Mouse (Mus musculus) kidney, adult 2 months (tissue): ENCODE data around the gene Tbc1d15. TPM values are rescaled to one million over a fixed set of nuclear protein-coding genes. Genes with fewer than 3 reads are reported as not detected.

Experiments
- DNase-seq: peaks from one replicate; pipeline ENCODE4 v3.0.0; 2021
- H3K27ac ChIP-seq: fragments of 200-500 bp; 2 replicates; pipeline ENCODE4 v1.5.1; 2012; ENCODE audit warnings: low read depth, low read length, control low read depth, inconsistent platforms; ENCODE audit not compliant: insufficient read depth
- H3K27me3 ChIP-seq: fragments of 200-500 bp; replicated peaks from 2 replicates; pipeline ENCODE4 v1.6.1; 2012; ENCODE audit warnings: mild to moderate bottlenecking, moderate library complexity, low read length, inconsistent platforms; ENCODE audit not compliant: control insufficient read depth, insufficient read depth
- H3K36me3 ChIP-seq: fragments of 200-500 bp; 2 replicates; pipeline ENCODE4 v1.6.1; 2012; ENCODE audit warnings: mild to moderate bottlenecking, moderate library complexity, low read length, inconsistent platforms; ENCODE audit not compliant: control insufficient read depth, insufficient read depth
- H3K4me1 ChIP-seq: fragments of 200-500 bp; 2 replicates; pipeline ENCODE4 v1.6.1; 2011; ENCODE audit warnings: low read length; ENCODE audit not compliant: control insufficient read depth, insufficient read depth
- H3K4me3 ChIP-seq: fragments of 200-500 bp; 2 replicates; pipeline ENCODE4 v1.5.1; 2011; ENCODE audit warnings: mild to moderate bottlenecking, low read depth, low read length, control low read depth; ENCODE audit not compliant: insufficient read depth
- CTCF ChIP-seq: fragments of 200-500 bp; conservative IDR thresholded peaks from 2 replicates; pipeline ENCODE4 v1.5.1; 2011; ENCODE audit warnings: low read depth, mild to moderate bottlenecking, control low read depth, low read length, moderate library complexity, mixed read lengths; ENCODE audit not compliant: insufficient read depth, insufficient read length
- POLR2A ChIP-seq: fragments of 200-500 bp; IDR thresholded peaks from one replicate; pipeline ENCODE4 v1.6.1; 2011; ENCODE audit warnings: low read depth, low read length, control low read depth
- WGBS: fragments of 180-500 bp; shearing (Covaris S2); methylation state at CpG from one replicate; pipeline ENCODE4 v1.1.7; 2018; 5-methylcytosine and 5-hydroxymethylcytosine counted together
- polyA plus RNA-seq: library from polyadenylated mRNA; depleted of rRNA; stranded (reverse); fragments of >200 nt; gene quantifications from 2 replicates; pipeline ENCODE4 v1.2.3, GENCODE M21; 2012

The Tbc1d15 gene
- polyA plus RNA-seq, 1 experiment, result 13.1 TPM

DNA sequence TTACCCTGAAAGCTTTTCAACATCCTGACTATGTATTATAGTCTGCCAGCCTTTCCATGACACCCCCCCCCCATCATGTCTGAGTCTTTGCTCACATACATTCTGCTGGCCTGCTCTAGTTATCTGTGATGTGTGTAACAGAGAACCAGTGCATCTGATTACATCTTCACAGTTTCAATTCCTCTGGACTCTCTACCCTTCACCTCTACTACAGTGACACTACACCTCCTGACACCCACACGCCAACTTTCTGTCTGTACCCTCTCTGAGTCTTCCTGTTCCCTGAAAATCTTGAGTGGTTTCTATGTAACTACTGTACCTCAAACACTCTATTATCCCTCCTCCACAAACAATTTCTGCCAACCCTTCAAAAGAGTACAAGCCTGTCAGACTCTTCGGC lies 5.8 kb downstream of the Tbc1d15 start:
- Histone ChIP-seq H3K27me3 (no peaks in the 10 kb centered on the region), H3K4me1 (peaks cover 7% of the 10 kb centered on the region; the same call in 1 of the 2 replicates), H3K4me3 (no peak overlapping the region), H3K27ac (no peak overlapping the region), H3K36me3 (no peaks in the 10 kb centered on the region)
- WGBS, result 95% methylated on average over 2 of the region's 2 CpGs
- no peak for DNase-seq
- no peak for TF ChIP-seq CTCF
- no peak for TF ChIP-seq POLR2A

DNA sequence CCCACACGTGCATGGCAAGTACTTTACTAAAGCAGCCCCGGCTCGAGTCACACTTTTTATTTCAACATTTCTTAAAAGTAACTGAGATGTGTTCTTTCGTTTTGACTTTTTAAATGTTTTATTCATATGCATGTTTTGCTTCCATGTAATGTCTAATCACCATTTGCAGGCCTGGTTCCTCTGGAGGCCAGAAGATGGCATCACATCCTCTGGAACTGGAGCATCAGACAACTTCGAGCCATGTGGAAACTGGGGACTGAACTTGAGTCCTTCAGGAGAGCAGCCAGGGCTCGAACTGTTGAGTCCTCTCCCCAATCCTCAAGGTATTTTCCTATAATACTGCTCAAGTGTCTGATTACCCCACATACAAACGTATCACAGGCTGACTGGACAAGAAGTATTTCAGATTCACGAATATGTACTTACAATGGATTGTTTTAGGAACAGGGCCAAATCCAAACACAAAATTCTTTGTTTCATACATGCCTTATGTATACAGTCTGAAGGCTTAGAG lies 10.1 kb downstream of the Tbc1d15 start:
- H3K4me1 ChIP-seq, result no peaks in the 10 kb centered on the region
- H3K4me3 ChIP-seq, result no peak overlapping the region
- H3K27ac ChIP-seq, result no peak overlapping the region
- DNase-seq, result peak; percentile 19
- H3K27me3 ChIP-seq, result no peaks in the 10 kb centered on the region
- TF ChIP-seq POLR2A (no peak), CTCF (peak; percentile 63)
- no peaks in the 10 kb centered on the region; the same call in 1 of the 2 replicates for H3K36me3 ChIP-seq
- 61% methylated on average over 8 of the region's 8 CpGs for WGBS

DNA sequence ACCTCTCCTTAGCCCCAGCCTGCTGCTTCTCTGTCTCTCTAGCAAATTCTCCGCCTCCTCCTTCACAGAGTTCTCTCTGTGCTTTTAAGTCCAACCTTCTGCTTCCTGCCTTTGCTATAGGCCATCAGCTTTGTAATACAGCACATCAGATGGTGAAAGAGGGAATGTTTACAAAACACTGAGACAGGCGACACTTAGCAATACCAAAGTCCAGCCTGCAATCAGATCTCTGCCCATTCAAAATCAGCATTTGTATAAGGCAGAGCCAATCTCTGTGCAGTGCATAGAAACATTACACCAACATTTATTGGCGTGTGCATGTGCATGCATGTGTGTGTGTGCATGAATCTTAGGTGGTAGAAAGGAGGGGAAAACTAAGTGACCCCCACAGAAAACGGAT lies 13.3 kb downstream of the Tbc1d15 start:
- Histone ChIP-seq H3K27me3 (no peaks in the 10 kb centered on the region), H3K4me3 (no peak overlapping the region), H3K4me1 (no peaks in the 10 kb centered on the region), H3K27ac (no peak overlapping the region), H3K36me3 (no peaks in the 10 kb centered on the region; the same call in 1 of the 2 replicates)
- TF ChIP-seq POLR2A (no peak), CTCF (no peak)
- 88% methylated on average over 4 of the region's 4 CpGs for WGBS
- DNase-seq, result no peak

DNA sequence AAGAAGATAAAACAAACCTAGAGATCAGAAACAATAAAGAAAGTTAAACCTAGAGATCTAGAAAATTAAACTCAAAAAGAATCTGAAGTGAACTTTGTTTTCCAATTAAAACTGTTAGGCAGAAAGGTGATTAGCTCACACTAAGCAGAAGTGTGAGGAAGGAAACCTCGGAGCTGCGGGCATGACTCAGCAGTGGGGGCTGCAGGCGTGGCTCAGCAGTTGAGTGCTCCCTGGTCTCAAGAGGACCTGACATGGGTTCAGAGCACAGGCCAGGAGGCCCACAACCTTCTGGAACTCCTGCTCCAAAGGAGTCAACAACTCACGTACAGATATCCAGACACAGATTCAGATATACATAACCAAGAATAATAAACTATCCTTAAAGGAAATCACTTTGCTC lies 14.5 kb downstream of the Tbc1d15 start:
- Histone ChIP-seq H3K36me3 (no peaks in the 10 kb centered on the region; the same call in 1 of the 2 replicates), H3K4me3 (no peak overlapping the region), H3K27ac (no peak overlapping the region), H3K4me1 (no peaks in the 10 kb centered on the region), H3K27me3 (no peaks in the 10 kb centered on the region)
- 75% methylated on average over 4 of the region's 4 CpGs for WGBS
- no peak for DNase-seq
- TF ChIP-seq POLR2A, result no peak
- TF ChIP-seq CTCF, result no peak

DNA sequence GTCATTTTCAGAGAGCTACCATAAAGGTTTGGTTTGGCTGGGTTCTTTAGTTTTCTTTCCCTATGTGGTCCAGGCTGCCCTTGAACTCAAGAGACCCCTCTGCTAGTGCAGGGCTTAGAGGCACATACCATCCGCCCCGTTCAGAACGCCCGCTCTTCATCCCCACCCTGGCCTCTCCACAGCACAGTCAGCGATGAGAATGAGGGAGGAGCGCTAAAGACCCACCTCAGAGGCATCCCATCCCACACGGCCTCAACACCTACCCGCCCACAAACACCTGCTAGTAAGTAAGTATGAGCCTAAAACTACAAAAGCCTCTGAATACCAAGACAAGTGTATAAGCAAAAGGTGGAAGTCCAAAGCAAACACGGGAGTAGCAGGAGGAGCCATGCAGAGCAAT lies 15.8 kb downstream of the Tbc1d15 start:
- H3K36me3 ChIP-seq, result peaks cover 2% of the 10 kb centered on the region
- H3K27me3 ChIP-seq, result no peaks in the 10 kb centered on the region
- no peak overlapping the region for H3K4me3 ChIP-seq
- H3K4me1 ChIP-seq, result no peaks in the 10 kb centered on the region
- 90% methylated on average over 9 of the region's 9 CpGs for WGBS
- H3K27ac ChIP-seq, result no peak overlapping the region
- no peak for DNase-seq
- TF ChIP-seq POLR2A (no peak), CTCF (no peak)

DNA sequence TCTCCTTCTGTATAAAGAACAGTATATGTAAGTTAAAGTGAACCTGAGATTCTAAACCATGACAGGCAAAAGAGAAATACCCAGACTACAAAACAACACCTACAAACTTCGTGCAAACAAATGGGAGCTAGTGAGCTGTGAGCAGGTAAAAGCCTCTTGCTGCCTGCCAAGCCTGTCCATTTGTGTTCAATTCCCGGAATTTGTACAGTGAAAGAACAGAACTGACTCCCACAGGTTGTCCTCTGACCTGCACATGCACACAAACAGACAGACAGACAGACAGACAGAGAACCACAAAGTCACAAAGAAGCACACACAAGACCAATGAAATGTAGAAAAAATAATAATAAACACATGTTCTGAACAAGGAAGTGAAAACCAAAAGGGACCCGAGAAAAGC lies 17.5 kb downstream of the Tbc1d15 start:
- H3K27me3 ChIP-seq, result no peaks in the 10 kb centered on the region
- no peaks in the 10 kb centered on the region for H3K4me1 ChIP-seq
- no peak for DNase-seq
- H3K36me3 ChIP-seq, result peaks cover 5% of the 10 kb centered on the region
- no peak overlapping the region for H3K27ac ChIP-seq
- no peak overlapping the region for H3K4me3 ChIP-seq
- TF ChIP-seq POLR2A (no peak), CTCF (no peak)
- WGBS, result 67% methylated on average over 3 of the region's 3 CpGs

DNA sequence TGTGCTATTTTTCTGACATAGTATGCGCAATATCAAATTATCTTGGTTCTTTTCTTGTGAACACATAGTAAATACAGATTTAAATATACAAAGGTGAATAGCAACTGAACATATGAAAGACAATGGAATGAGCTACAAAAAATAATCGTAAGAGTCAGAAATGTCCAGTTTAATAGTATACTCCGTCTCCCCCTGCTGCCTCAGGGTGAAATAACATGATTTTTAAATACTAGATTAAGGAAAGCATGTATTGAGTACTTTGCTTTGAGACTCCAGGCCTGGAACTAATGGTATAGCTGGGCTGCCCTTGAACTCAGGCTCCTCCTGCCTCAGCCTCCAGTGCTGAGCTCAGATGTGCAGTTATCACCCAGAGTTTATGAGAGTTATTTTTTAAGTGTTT lies 18.8 kb downstream of the Tbc1d15 start:
- no peaks in the 10 kb centered on the region for H3K27me3 ChIP-seq
- H3K27ac ChIP-seq, result no peak overlapping the region
- peaks cover 5% of the 10 kb centered on the region; the same call in 1 of the 2 replicates for H3K36me3 ChIP-seq
- no peaks in the 10 kb centered on the region for H3K4me1 ChIP-seq
- H3K4me3 ChIP-seq, result no peak overlapping the region
- WGBS, result 86% methylated on average over 3 of the region's 3 CpGs
- TF ChIP-seq POLR2A, result no peak
- TF ChIP-seq CTCF, result no peak
- DNase-seq, result no peak

DNA sequence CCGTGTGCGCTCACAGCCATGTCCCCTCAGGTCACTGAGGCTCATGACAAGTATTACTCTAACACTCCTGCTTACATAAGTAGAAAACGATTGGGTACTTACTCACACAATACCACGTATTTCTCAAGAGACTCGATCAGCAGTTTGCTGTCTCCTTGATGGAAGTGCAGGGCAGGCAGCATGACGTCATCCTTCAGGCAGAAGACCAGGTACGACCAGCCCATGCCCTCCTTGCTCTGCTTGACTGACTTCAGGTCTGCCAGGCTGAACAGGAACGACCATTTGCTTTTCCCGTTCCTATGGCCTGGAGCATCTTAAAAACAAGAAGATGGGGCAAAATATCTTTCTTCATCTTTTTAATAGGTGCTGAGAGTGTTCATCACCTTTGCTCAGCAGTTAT lies 22.2 kb downstream of the Tbc1d15 start:
- Histone ChIP-seq H3K4me3 (no peak overlapping the region), H3K36me3 (peaks cover 5% of the 10 kb centered on the region; the same call in 1 of the 2 replicates), H3K27me3 (no peaks in the 10 kb centered on the region), H3K4me1 (no peaks in the 10 kb centered on the region), H3K27ac (no peak overlapping the region)
- WGBS, result 64% methylated on average over 9 of the region's 9 CpGs
- no peak for DNase-seq
- no peak for TF ChIP-seq CTCF
- no peak for TF ChIP-seq POLR2A
